Mouse (Mus musculus) forebrain, embryonic 12.5 days (tissue): Measurements from ENCODE around the gene Scube1. TPM values are rescaled to one million over a fixed set of nuclear protein-coding genes. Genes with fewer than 3 reads are reported as not detected.

Experiments used
- ATAC-seq: fragments of 200-750 bp; cut with Nextera tagmentation; 2 replicates; pipeline ENCODE4 v1.8.0; 2017; ENCODE audit warnings: moderate TSS enrichment; ENCODE audit not compliant: low FRiP score
- H3K27ac ChIP-seq: fragments of 300-500 bp; sonication (generic); 2 replicates; pipeline ENCODE4 v1.5.1; 2016; ENCODE audit warnings: mild to moderate bottlenecking
- H3K27me3 ChIP-seq: fragments of 300-500 bp; sonication (generic); 2 replicates; pipeline ENCODE4 v1.6.1; 2016; ENCODE audit warnings: mild to moderate bottlenecking
- H3K36me3 ChIP-seq: fragments of 300-500 bp; sonication (generic); replicated peaks from 2 replicates; pipeline ENCODE4 v1.6.1; 2016; ENCODE audit warnings: mild to moderate bottlenecking
- H3K4me1 ChIP-seq: fragments of 300-500 bp; sonication (generic); 2 replicates; pipeline ENCODE4 v1.6.1; 2016
- H3K4me2 ChIP-seq: fragments of 300-500 bp; sonication (generic); 2 replicates; pipeline ENCODE4 v1.6.1; 2016; ENCODE audit warnings: mild to moderate bottlenecking, moderate library complexity
- H3K4me3 ChIP-seq: fragments of 300-500 bp; sonication (generic); replicated peaks from 2 replicates; pipeline ENCODE4 v1.5.1; 2016; ENCODE audit warnings: mild to moderate bottlenecking
- H3K9ac ChIP-seq: fragments of 300-500 bp; sonication (generic); 2 replicates; pipeline ENCODE4 v1.6.1; 2016; ENCODE audit warnings: mild to moderate bottlenecking
- H3K9me3 ChIP-seq: fragments of 300-500 bp; sonication (generic); 2 replicates; pipeline ENCODE4 v1.6.1; 2016
- WGBS: fragments of 180-500 bp; shearing (Covaris S2); methylation state at CpG from one replicate; pipeline ENCODE4 v1.1.7; 2016; 5-methylcytosine and 5-hydroxymethylcytosine counted together
- polyA plus RNA-seq: library from polyadenylated mRNA; unstranded; fragments of >200 nt; fragmentation: Nextera tagmentation; extraction: Ambion mirVana; gene quantifications from 2 replicates; pipeline ENCODE4 v1.2.1, GENCODE M21; 2016

Gene Scube1
- polyA plus RNA-seq, 1 experiment from 2014 or later, result 17.9 TPM

DNA sequence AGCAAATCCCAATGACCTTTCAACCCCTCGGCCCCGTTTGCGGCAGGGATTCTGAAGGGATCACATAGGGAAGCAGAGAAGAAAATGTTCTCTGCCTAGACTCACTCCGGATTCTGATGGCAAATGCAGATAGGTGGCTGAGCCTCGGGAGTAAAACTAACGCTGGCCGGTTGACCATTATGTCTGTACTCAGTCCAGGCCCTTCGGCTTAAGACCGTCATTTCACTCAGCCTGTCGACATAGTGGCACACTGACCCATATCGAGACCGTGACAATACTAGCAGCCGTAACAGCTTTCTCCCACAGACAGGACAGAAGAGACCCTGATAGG is 24.3 kb downstream of the Scube1 start:
- Histone ChIP-seq H3K27ac (0 out of 2 replicates have a peak overlapping the region, but pooled peaks have one; percentile 42), H3K9ac (peak overlapping the region; percentile 4; the same call in 1 of the 2 replicates), H3K9me3 (peaks cover 3% of the 10 kb centered on the region; the same call in 1 of the 2 replicates), H3K4me3 (no peak overlapping the region), H3K36me3 (peaks cover 17% of the 10 kb centered on the region), H3K4me2 (no peak overlapping the region), H3K27me3 (peaks cover 7% of the 10 kb centered on the region; the same call in 1 of the 2 replicates), H3K4me1 (peaks cover 47% of the 10 kb centered on the region)
- WGBS, result 33% methylated on average over 13 of the region's 13 CpGs
- ATAC-seq, result no peak

DNA sequence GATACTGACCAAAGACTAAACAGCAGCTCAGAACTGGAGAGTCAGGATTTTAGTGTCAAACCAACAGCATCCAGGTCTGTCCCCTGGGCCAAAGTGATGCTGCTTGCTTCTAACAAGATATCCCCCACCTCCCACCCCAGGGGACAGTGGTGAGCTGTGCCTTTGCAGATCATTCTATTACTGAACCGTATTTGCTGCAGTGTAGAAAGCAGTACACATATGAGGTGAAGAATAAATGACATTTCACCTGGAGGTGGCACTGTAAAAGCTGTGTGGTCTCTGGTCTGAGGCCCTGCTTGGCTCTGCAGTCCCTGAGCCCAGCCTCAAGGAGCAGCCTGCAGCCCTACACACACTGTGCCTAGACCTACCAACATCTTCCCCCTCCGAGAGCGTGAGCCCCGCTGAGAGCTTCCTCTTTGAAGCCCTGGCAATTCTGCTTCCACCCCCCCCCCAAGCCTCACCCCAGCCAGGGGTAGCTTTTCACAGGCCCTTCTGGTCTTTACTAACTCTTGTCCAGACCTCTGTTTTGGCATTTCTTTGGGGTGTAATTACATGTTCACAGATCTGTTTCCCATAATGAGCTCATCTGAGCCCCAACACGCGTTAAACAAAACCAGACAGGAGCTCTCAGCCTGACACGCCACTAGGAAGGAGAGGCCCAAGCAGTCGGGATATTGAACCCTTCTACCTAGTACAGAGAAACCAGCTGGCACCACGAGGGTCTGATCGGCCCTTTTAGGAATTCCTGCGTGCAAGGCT is 24.8 kb downstream of the Scube1 start:
- Histone ChIP-seq H3K4me2 (no peak overlapping the region), H3K27ac (0 out of 2 replicates have a peak overlapping the region, but pooled peaks have one; percentile 42), H3K36me3 (peaks cover 17% of the 10 kb centered on the region), H3K27me3 (peaks cover 7% of the 10 kb centered on the region; the same call in 1 of the 2 replicates), H3K4me3 (no peak overlapping the region), H3K4me1 (peaks cover 47% of the 10 kb centered on the region), H3K9me3 (peaks cover 3% of the 10 kb centered on the region; the same call in 1 of the 2 replicates), H3K9ac (peak overlapping the region; percentile 4; the same call in 1 of the 2 replicates)
- peak; percentile 39; the same call in 1 of the 2 replicates for ATAC-seq
- WGBS, result 8% methylated on average over 11 of the region's 11 CpGs

GRCm38 (mm10) chr15:83699132-83699833 is 25.5 kb downstream of the Scube1 start:
- H3K9me3 ChIP-seq, result peaks cover 3% of the 10 kb centered on the region; the same call in 1 of the 2 replicates
- H3K27ac ChIP-seq, result no peak overlapping the region
- H3K4me3 ChIP-seq, result no peak overlapping the region
- 0 out of 2 replicates have a peak, but pooled peaks have one; percentile 30 for ATAC-seq
- no peak overlapping the region for H3K9ac ChIP-seq
- H3K4me1 ChIP-seq, result peaks cover 44% of the 10 kb centered on the region
- peaks cover 7% of the 10 kb centered on the region; the same call in 1 of the 2 replicates for H3K27me3 ChIP-seq
- no peak overlapping the region for H3K4me2 ChIP-seq
- H3K36me3 ChIP-seq, result peaks cover 17% of the 10 kb centered on the region
- WGBS, result 8% methylated on average over 20 of the region's 20 CpGs

DNA sequence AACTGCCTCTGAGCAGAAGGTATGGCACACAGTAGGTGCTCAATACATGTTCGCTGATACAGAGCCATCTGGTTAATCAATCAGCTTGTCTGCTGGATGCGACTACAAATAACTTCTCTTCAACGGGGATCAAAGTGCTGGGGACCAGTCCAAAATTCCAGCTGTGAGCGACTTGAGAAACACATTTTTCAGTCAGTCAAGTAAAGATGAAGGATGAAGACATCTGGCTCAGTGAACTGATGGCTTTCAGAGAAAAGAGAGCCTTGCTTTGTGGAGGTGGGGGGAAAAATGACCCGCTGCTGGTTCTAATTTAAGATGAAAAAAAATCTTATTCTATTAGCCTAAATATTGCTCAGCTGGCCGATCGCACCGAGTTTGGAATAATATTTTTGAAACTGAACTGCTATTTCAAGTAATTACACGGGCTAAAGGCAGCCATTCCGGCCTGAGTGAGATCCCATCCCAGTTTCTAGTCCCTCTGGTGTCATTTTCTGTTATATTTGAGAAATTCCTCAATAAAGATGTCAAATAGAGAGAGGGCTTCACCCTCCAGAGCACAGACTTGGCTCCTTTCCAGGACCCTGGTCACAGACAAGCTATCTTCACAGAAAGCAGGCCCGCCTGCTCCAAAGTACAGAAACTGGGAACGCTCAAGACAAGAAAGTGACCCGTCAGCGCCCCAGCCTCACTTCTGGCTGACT is 28.0 kb downstream of the Scube1 start:
- no peaks in the 10 kb centered on the region for H3K9me3 ChIP-seq
- peaks cover 5% of the 10 kb centered on the region; the same call in 1 of the 2 replicates for H3K36me3 ChIP-seq
- no peak for ATAC-seq
- H3K27me3 ChIP-seq, result peaks cover 6% of the 10 kb centered on the region; the same call in 1 of the 2 replicates
- H3K4me1 ChIP-seq, result peaks cover 44% of the 10 kb centered on the region
- H3K27ac ChIP-seq, result no peak overlapping the region
- no peak overlapping the region for H3K4me2 ChIP-seq
- H3K9ac ChIP-seq, result no peak overlapping the region
- no peak overlapping the region for H3K4me3 ChIP-seq
- 68% methylated on average over 14 of the region's 14 CpGs for WGBS

DNA sequence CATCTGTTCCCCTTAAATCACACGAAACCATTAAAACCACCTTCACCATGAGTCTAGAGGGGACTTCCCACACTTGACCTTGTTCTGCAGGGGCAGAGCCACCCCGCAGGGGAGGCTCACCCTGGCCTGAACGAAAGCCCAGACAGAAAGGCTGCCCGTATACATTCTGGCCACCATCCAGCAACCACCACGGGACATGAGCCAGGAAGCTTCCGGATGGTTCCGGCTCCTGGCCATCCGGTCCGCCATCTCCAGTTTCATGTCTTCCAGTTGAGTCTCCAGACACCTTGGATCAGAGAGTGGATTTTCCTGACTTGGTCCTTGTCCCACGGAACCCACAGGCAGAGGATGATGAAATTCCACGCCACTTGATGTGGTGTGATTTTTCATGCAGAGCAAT is 29.7 kb downstream of the Scube1 start:
- peaks cover 4% of the 10 kb centered on the region; the same call in 1 of the 2 replicates for H3K36me3 ChIP-seq

DNA sequence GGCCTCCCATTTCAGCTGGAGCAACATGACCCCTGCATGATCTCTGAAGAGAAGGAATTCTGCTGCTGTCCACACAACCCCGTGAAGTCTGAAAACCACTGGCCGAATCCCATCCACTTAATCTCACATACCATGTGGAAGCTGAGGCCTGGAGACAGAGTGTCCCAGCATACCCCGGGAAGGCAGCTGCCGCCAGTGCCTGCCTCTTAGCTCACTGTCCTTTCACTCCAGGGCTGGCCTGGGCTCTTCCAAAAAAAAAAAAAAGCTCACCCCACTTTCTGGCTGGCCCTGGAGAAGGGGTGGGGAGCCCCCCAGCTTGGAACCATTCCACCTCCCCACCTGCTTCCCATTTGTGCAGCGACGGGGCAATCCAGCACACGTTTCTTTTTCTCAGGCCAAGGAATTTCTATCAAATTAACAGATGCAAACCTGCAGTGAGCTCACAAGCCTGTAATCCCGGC is 32.9 kb downstream of the Scube1 start:
- Histone ChIP-seq H3K9ac (no peak overlapping the region), H3K4me2 (no peak overlapping the region), H3K36me3 (peaks cover 9% of the 10 kb centered on the region), H3K9me3 (no peaks in the 10 kb centered on the region), H3K27me3 (no peaks in the 10 kb centered on the region), H3K27ac (0 out of 2 replicates have a peak overlapping the region, but pooled peaks have one; percentile 8), H3K4me3 (no peak overlapping the region), H3K4me1 (peaks cover 1% of the 10 kb centered on the region; the same call in 1 of the 2 replicates)
- 73% methylated on average over 8 of the region's 8 CpGs for WGBS
- ATAC-seq, result no peak

More for the DNA sequence above, 29.7 kb downstream of the Scube1 start:
- no peak for ATAC-seq
- no peak overlapping the region for H3K4me2 ChIP-seq
- H3K4me1 ChIP-seq, result peaks cover 34% of the 10 kb centered on the region
- H3K27me3 ChIP-seq, result peaks cover 2% of the 10 kb centered on the region; the same call in 1 of the 2 replicates
- H3K9me3 ChIP-seq, result no peaks in the 10 kb centered on the region
- WGBS, result 90% methylated on average over 11 of the region's 11 CpGs
- no peak overlapping the region for H3K4me3 ChIP-seq
- H3K9ac ChIP-seq, result no peak overlapping the region
- no peak overlapping the region for H3K27ac ChIP-seq

DNA sequence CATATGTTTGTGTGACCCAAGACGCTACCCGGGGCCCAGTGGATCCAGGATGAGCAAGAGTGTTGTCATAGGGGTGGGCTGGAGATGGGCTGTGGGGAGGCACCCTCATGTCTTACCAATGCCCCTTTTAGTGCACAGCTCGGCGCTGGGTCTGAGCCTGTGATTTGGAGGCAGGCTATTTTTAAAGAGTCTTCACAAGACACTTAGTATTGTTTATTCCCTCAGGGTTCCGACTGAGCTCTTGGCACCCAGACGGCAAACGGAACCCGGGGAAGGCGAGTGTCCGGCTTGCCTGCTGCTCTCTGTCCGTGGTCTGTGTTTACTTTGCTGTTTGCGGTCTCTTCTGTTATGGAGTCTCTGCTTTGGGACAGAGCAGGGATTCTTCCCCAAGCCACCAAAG is 34.9 kb downstream of the Scube1 start:
- Histone ChIP-seq H3K27ac (no peak overlapping the region), H3K36me3 (peaks cover 9% of the 10 kb centered on the region), H3K4me2 (no peak overlapping the region), H3K4me3 (no peak overlapping the region), H3K4me1 (no peaks in the 10 kb centered on the region), H3K9ac (no peak overlapping the region), H3K9me3 (no peaks in the 10 kb centered on the region), H3K27me3 (no peaks in the 10 kb centered on the region)
- no peak for ATAC-seq
- WGBS, result 95% methylated on average over 12 of the region's 12 CpGs

DNA sequence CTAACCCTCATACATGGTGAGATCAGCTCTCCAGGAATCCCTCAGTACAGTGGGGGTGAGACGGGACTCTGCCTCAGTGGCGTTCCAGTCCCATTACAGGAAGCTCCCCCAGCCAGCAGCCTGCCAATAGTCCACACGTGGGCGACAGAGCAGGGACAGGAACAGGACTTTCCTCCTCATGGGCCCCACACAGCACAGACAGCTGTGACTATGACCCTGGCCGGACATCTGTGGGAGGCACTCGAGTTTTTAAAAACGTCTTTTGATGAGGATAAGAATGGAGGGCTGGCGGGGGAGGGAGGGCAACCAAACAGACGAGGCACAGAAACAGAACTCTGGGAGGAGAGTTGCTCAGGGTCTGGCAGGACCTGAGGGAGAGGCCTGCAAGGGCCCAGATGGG is 38.2 kb downstream of the Scube1 start:
- no peak overlapping the region for H3K4me3 ChIP-seq
- no peaks in the 10 kb centered on the region; the same call in none of the 2 replicates for H3K4me1 ChIP-seq
- H3K9me3 ChIP-seq, result no peaks in the 10 kb centered on the region
- H3K9ac ChIP-seq, result no peak overlapping the region
- ATAC-seq, result no peak
- peaks cover 6% of the 10 kb centered on the region; the same call in 1 of the 2 replicates for H3K36me3 ChIP-seq
- no peak overlapping the region for H3K4me2 ChIP-seq
- WGBS, result 59% methylated on average over 9 of the region's 9 CpGs
- no peak overlapping the region for H3K27ac ChIP-seq
- H3K27me3 ChIP-seq, result 0 out of 2 replicates have a peak, but pooled peaks cover 3% of the 10 kb centered on the region

GRCm38 (mm10) chr15:83685950-83686349 is 38.9 kb downstream of the Scube1 start:
- ATAC-seq, result no peak
- 97% methylated on average over 3 of the region's 3 CpGs for WGBS
- peaks cover 6% of the 10 kb centered on the region; the same call in 1 of the 2 replicates for H3K36me3 ChIP-seq
- H3K9ac ChIP-seq, result no peak overlapping the region
- H3K4me2 ChIP-seq, result no peak overlapping the region
- H3K4me1 ChIP-seq, result peaks cover 2% of the 10 kb centered on the region
- H3K4me3 ChIP-seq, result no peak overlapping the region
- no peak overlapping the region for H3K27ac ChIP-seq
- H3K27me3 ChIP-seq, result peaks cover 9% of the 10 kb centered on the region; the same call in 1 of the 2 replicates
- H3K9me3 ChIP-seq, result no peaks in the 10 kb centered on the region

GRCm38 (mm10) chr15:83683051-83683561 is 41.7 kb downstream of the Scube1 start:
- no peak overlapping the region for H3K4me2 ChIP-seq
- 70% methylated on average over 15 of the region's 15 CpGs for WGBS
- H3K9me3 ChIP-seq, result no peaks in the 10 kb centered on the region
- no peak for ATAC-seq
- H3K36me3 ChIP-seq, result peaks cover 3% of the 10 kb centered on the region; the same call in 1 of the 2 replicates
- H3K27ac ChIP-seq, result no peak overlapping the region
- peaks cover 30% of the 10 kb centered on the region for H3K27me3 ChIP-seq
- no peak overlapping the region for H3K9ac ChIP-seq
- peaks cover 21% of the 10 kb centered on the region for H3K4me1 ChIP-seq
- H3K4me3 ChIP-seq, result no peak overlapping the region

DNA sequence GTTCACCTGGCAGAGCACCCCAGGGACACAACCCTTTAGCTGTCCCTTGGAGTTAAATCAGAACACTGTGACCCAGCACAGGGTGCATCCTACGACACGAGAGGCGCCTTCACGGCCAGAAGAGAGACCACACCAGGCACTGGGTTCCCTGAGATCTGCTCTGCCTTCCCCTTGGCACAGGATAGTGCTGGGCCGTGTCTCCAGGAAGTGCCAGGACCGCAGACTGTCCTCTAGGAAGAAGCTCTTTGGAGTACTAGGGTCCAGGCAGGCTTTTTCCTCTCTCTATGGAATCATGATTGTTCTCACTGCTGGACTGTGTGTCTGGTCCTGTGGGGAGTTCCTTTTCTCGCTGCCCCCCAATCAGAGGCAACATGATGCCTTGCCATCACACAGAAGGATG is 44.5 kb downstream of the Scube1 start:
- H3K4me3 ChIP-seq, result no peak overlapping the region
- no peak for ATAC-seq
- H3K9me3 ChIP-seq, result no peaks in the 10 kb centered on the region
- WGBS, result 86% methylated on average over 7 of the region's 7 CpGs
- no peak overlapping the region for H3K9ac ChIP-seq
- no peaks in the 10 kb centered on the region for H3K36me3 ChIP-seq
- H3K4me1 ChIP-seq, result peaks cover 25% of the 10 kb centered on the region
- no peak overlapping the region for H3K27ac ChIP-seq
- H3K27me3 ChIP-seq, result peaks cover 36% of the 10 kb centered on the region
- H3K4me2 ChIP-seq, result no peak overlapping the region
